Mouse (Mus musculus) ES-Bruce4 (cell line): ENCODE results near the gene BC025446. TPM values are rescaled to one million over a fixed set of nuclear protein-coding genes. Genes with fewer than 3 reads are reported as not detected.
"Not testable (repeated sequence)": the region's sequence is repeated elsewhere in the genome, so short reads cannot be mapped to it uniquely, and the experiment has no call there.

Experiments used
- H3K27ac ChIP-seq: 2 replicates; pipeline ENCODE4 v1.5.1; 2012; ENCODE audit warnings: low read length, inconsistent platforms; ENCODE audit not compliant: insufficient read depth
- H3K27me3 ChIP-seq: 2 replicates; pipeline ENCODE4 v1.6.1; 2012; ENCODE audit warnings: mild to moderate bottlenecking, low read length, inconsistent platforms; ENCODE audit not compliant: control insufficient read depth, poor library complexity, insufficient read depth, severe bottlenecking
- H3K36me3 ChIP-seq: 2 replicates; pipeline ENCODE4 v1.6.1; 2012; ENCODE audit warnings: inconsistent platforms, mild to moderate bottlenecking, low read length, moderate library complexity; ENCODE audit not compliant: control insufficient read depth, poor library complexity, insufficient read depth, severe bottlenecking
- H3K4me1 ChIP-seq: one replicate; pipeline ENCODE4 v1.8.1; 2011; ENCODE audit warnings: low read length; ENCODE audit not compliant: control insufficient read depth, insufficient read depth
- H3K4me3 ChIP-seq: 2 replicates; pipeline ENCODE4 v1.5.1; 2011; ENCODE audit warnings: low read depth, mild to moderate bottlenecking, low read length
- H3K9ac ChIP-seq: 2 replicates; pipeline ENCODE4 v1.6.1; 2012; ENCODE audit warnings: low read depth, mild to moderate bottlenecking, inconsistent platforms; ENCODE audit not compliant: poor library complexity, severe bottlenecking
- H3K9me3 ChIP-seq: replicated peaks from 2 replicates; pipeline ENCODE4 v1.6.1; 2012; ENCODE audit warnings: mild to moderate bottlenecking, low read length, inconsistent platforms; ENCODE audit not compliant: control insufficient read depth, poor library complexity, insufficient read depth, severe bottlenecking
- CTCF ChIP-seq: IDR thresholded peaks from one replicate; pipeline ENCODE4 v1.8.1; 2011; ENCODE audit warnings: low read depth, low read length
- EP300 ChIP-seq: IDR thresholded peaks from 2 replicates; pipeline ENCODE4 v1.6.1; 2011; ENCODE audit warnings: low read depth, low read length; ENCODE audit not compliant: insufficient read depth
- POLR2A ChIP-seq: IDR thresholded peaks from one replicate; pipeline ENCODE4 v1.8.1; 2011; ENCODE audit warnings: low read length; ENCODE audit not compliant: insufficient read depth
- polyA plus RNA-seq: library from polyadenylated mRNA; stranded (reverse); fragments of >200 nt; gene quantifications from 2 replicates; pipeline ENCODE4 v1.2.4, GENCODE M21; 2011; ENCODE audit warnings: low read depth; ENCODE audit not compliant: missing spikeins, insufficient read depth, insufficient read length

Gene BC025446
- not detected in 2 replicates for polyA plus RNA-seq

DNA sequence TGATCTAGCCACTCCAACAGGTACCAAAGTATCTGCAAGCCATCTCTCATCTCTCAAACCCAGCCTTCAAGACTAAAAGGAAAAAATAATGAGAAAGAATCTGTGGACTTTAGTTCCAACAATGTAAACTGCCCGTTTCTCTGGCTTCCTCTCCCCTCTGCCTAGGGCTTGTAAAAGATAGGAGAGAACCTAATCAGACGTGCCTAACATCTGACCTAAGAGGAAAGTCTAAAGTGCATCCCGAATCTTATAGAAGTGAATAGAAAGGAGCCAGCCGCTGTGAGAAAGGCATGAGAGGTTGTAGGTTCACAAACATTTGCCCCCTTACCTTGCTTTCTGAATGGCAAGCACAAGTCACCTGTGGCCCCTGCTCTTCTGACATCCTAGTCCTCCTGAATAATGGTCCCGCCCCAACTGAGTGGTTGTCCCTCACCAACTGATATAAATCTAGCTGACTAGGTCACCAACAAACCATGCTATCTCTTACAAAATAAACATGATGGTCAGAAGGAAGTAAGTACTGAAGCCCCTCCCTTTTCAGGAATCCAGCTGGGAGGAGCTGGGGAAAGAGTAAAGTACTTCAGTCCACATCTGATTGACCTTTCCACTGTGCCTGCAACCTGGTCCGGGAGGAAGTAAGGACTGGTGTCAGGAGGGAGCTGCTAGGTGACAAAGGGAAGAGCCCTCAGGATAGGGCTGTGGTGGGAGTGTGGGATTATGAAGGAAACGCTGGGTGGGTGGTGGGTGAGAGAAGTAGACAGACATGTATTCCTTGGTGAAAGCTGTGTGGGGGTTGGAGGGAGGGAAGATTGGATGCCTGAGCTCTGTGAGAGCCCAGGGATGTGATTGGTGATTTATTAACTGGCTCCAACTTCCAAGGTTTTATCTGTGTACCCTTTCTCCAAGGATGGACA, at the start of gene BC025446:
BC025446 (plus strand) TSS at position 599 of the 914 bp plus-strand sequence.
- Histone ChIP-seq H3K27ac (no peak within 1 kb of the TSS), H3K36me3 (no peaks in the 10 kb centered on the region), H3K27me3 (no peaks in the 10 kb centered on the region; the same call in 1 of the 2 replicates), H3K9ac (no peak within 1 kb of the TSS), H3K9me3 (peaks cover 8% of the 10 kb centered on the region), H3K4me1 (no peaks in the 10 kb centered on the region), H3K4me3 (no peak within 1 kb of the TSS)
- no peak for TF ChIP-seq POLR2A
- no peak for TF ChIP-seq EP300
- no peak for TF ChIP-seq CTCF

DNA sequence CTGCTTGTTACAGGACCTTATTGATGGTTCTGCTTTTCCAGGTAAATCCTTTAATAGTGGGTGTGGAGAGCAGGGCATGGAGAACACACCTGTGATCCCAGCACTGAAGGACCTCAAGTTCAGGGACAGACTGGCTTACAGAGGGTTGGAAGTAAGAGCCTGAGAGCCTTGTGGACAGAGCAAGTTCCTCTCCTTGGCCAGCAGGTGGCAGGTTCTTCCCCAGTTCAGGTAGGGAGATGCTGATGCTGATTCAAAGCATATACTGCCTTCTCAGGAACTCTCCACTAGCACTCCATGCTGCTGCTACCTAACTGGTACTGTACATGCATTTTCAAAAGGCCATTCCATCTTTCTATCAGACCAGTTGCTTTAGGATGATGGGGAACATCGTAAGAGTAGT, 40.7 kb upstream of the BC025446 start:
- peak; percentile 77 for TF ChIP-seq CTCF
- TF ChIP-seq POLR2A, result no peak
- H3K4me3 ChIP-seq, result no peak overlapping the region
- no peak overlapping the region for H3K9ac ChIP-seq
- H3K27ac ChIP-seq, result no peak overlapping the region
- no peaks in the 10 kb centered on the region for H3K4me1 ChIP-seq
- H3K9me3 ChIP-seq, result no peaks in the 10 kb centered on the region
- no peaks in the 10 kb centered on the region for H3K36me3 ChIP-seq
- H3K27me3 ChIP-seq, result no peaks in the 10 kb centered on the region; the same call in 1 of the 2 replicates

- no peak overlapping the region for H3K4me3 ChIP-seq
- H3K27me3 ChIP-seq, result no peaks in the 10 kb centered on the region; the same call in 1 of the 2 replicates
- no peaks in the 10 kb centered on the region for H3K36me3 ChIP-seq
- TF ChIP-seq POLR2A (no peak), EP300 (no peak), CTCF (no peak)
- H3K4me1 ChIP-seq, result no peaks in the 10 kb centered on the region
- H3K9me3 ChIP-seq, result no peaks in the 10 kb centered on the region
- H3K27ac ChIP-seq, result no peak overlapping the region
- H3K9ac ChIP-seq, result no peak overlapping the region
Measured at GRCm38 (mm10) chr15:75186291-75186690, 29.9 kb upstream of the BC025446 start.

DNA sequence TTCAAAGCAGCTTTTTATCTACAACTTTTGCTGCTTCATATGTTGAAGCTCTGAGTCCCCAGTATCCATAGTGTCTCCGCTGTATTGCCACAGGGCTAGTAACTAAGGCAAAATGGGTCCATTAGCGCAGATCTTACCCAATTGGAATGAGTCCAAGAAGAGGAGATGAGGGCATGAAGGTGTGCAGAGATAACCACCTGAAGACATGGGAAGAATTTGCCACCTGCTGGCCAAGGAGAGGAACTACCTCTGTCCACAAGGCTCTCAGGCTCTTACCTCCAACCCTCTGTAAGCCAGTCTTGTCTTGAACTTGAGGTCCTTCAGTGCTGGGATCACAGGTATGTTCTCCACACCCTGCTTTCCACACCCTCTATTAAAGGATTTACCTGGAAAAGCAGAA, 27.1 kb upstream of the BC025446 start:
- Histone ChIP-seq H3K36me3 (no peaks in the 10 kb centered on the region), H3K4me3 (no peak overlapping the region), H3K27ac (no peak overlapping the region), H3K27me3 (no peaks in the 10 kb centered on the region; the same call in 1 of the 2 replicates), H3K9me3 (no peaks in the 10 kb centered on the region), H3K9ac (no peak overlapping the region), H3K4me1 (no peaks in the 10 kb centered on the region)
- TF ChIP-seq CTCF (peak; percentile 33), POLR2A (no peak), EP300 (no peak)

- H3K27me3 ChIP-seq, H3K36me3 ChIP-seq: not testable (repeated sequence)
Measured at GRCm38 (mm10) chr15:75190560-75190959, 25.6 kb upstream of the BC025446 start.

GRCm38 (mm10) chr15:75216831-75217230, 655 bp downstream of the BC025446 start:
- Histone ChIP-seq H3K27ac (no peak overlapping the region), H3K4me1 (no peaks in the 10 kb centered on the region), H3K27me3 (no peaks in the 10 kb centered on the region; the same call in 1 of the 2 replicates), H3K4me3 (no peak overlapping the region), H3K36me3 (no peaks in the 10 kb centered on the region), H3K9ac (no peak overlapping the region), H3K9me3 (peaks cover 8% of the 10 kb centered on the region)
- no peak for TF ChIP-seq CTCF
- TF ChIP-seq EP300, result no peak
- no peak for TF ChIP-seq POLR2A

More at GRCm38 (mm10) chr15:75190560-75190959, 25.6 kb upstream of the BC025446 start:
- H3K9me3 ChIP-seq, H3K9ac ChIP-seq, H3K4me1 ChIP-seq, H3K4me3 ChIP-seq, H3K27ac ChIP-seq: not testable (repeated sequence)
